Mouse (Mus musculus) cortical plate, adult 2 months (tissue): ENCODE results near the gene Ddx52. TPM values are rescaled to one million over a fixed set of nuclear protein-coding genes. Genes with fewer than 3 reads are reported as not detected.

ENCODE experiments used
- H3K27ac ChIP-seq: fragments of 200-500 bp; 2 replicates; pipeline ENCODE4 v1.5.1; 2012; ENCODE audit warnings: low read length, control low read depth, inconsistent platforms; ENCODE audit not compliant: insufficient read depth
- H3K4me1 ChIP-seq: fragments of 200-500 bp; 2 replicates; pipeline ENCODE4 v1.6.1; 2011; ENCODE audit warnings: low read length; ENCODE audit not compliant: control insufficient read depth, insufficient read depth
- H3K4me3 ChIP-seq: fragments of 200-500 bp; 2 replicates; pipeline ENCODE4 v1.5.1; 2011; ENCODE audit warnings: mild to moderate bottlenecking, low read length, control low read depth; ENCODE audit not compliant: insufficient read depth
- CTCF ChIP-seq: fragments of 200-500 bp; IDR thresholded peaks from 2 replicates; pipeline ENCODE4 v1.5.1; 2011; ENCODE audit warnings: mild to moderate bottlenecking, control low read depth, low read length; ENCODE audit not compliant: insufficient read depth; ENCODE audit errors: extremely low read depth
- POLR2A ChIP-seq: fragments of 200-500 bp; IDR thresholded peaks from 2 replicates; pipeline ENCODE4 v1.6.1; 2011; ENCODE audit warnings: mild to moderate bottlenecking, low read length, control low read depth; ENCODE audit not compliant: insufficient read depth; ENCODE audit errors: extremely low read depth
- polyA plus RNA-seq: library from polyadenylated mRNA; depleted of rRNA; stranded (reverse); fragments of >200 nt; gene quantifications from 2 replicates; pipeline ENCODE4 v1.2.3, GENCODE M21; 2012; rRNA removed

The Ddx52 gene
- polyA plus RNA-seq, 1 experiment, result 12.3 TPM

DNA sequence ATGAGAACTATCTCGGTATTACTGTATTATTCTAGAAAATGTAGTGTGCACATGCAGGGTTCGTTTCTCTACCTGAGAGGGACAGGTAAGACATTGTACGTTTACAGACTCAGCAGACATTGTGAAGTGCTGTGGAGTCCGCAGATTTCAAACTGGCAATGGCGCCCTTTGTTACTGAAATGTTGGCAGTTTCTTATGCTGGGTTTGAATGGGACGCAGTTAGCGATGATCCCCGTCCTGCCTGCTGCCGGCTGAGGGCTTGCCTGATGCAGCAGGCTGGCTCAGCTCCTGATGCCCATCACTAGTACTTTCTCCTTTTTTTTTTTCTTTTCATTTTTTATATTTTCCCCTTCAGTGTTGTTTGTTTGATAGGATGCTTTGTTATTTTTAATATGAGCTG, 68.5 kb downstream of the Ddx52 start:
- H3K4me1 ChIP-seq, result peaks cover 7% of the 10 kb centered on the region
- H3K27ac ChIP-seq, result no peak overlapping the region
- TF ChIP-seq CTCF (no peak), POLR2A (no peak)
- H3K4me3 ChIP-seq, result no peak overlapping the region

- TF ChIP-seq POLR2A, result no peak
- no peak for TF ChIP-seq CTCF
- Histone ChIP-seq H3K4me3 (no peak overlapping the region), H3K27ac (no peak overlapping the region), H3K4me1 (peaks cover 7% of the 10 kb centered on the region)
These were observed 69.2 kb downstream of the Ddx52 start for GRCm38 (mm10) chr11:84011050-84011449.

GRCm38 (mm10) chr11:84011576-84011975, 69.7 kb downstream of the Ddx52 start:
- H3K27ac ChIP-seq, result no peak overlapping the region
- H3K4me1 ChIP-seq, result peaks cover 7% of the 10 kb centered on the region
- TF ChIP-seq POLR2A (no peak), CTCF (no peak)
- no peak overlapping the region for H3K4me3 ChIP-seq

Other genes starting within 250 kb of the Ddx52 start
- gene Wfdc17, start 238.1 kb upstream of the Ddx52 start, polyA plus RNA-seq, result 0.49 and 1.3 TPM in 2 replicates
- gene Wfdc18, start 233.0 kb upstream of the Ddx52 start, polyA plus RNA-seq, result 4.2 and 5.8 TPM in 2 replicates
- not detected in 2 replicates for gene Wfdc21, start 195.1 kb upstream of the Ddx52 start, polyA plus RNA-seq
- 16.6 and 16.9 TPM in 2 replicates for gene Heatr6, start 188.4 kb upstream of the Ddx52 start, polyA plus RNA-seq
- gene Hnf1b, start 92.0 kb upstream of the Ddx52 start, polyA plus RNA-seq, result 0.04 TPM in 1 of 2 replicates, not detected in the other
- gene Synrg, start 22.4 kb downstream of the Ddx52 start, polyA plus RNA-seq, result 22.3 and 23.2 TPM in 2 replicates
- gene Dusp14, start 127.2 kb downstream of the Ddx52 start, polyA plus RNA-seq, result 112 and 119 TPM in 2 replicates
- 49.0 and 66.4 TPM in 2 replicates for gene Tada2a, start 187.5 kb downstream of the Ddx52 start, polyA plus RNA-seq
- 27.0 and 28.0 TPM in 2 replicates for gene Acaca, start 187.6 kb downstream of the Ddx52 start, polyA plus RNA-seq
- not detected in 2 replicates for gene Gm11437, start 225.4 kb downstream of the Ddx52 start, polyA plus RNA-seq